Mouse (Mus musculus) skeletal muscle tissue, adult 2 months (tissue): Measurements from ENCODE around the gene Spred3.
A peak's percentile ranks its signal among the peaks of the same experiment; 100 is the strongest.

Experiments used
- DNase-seq: peaks from one replicate; pipeline ENCODE4 v3.0.0-alpha.2; 2012; ENCODE audit warnings: low read depth, low spot score

Gene Spred3

DNA sequence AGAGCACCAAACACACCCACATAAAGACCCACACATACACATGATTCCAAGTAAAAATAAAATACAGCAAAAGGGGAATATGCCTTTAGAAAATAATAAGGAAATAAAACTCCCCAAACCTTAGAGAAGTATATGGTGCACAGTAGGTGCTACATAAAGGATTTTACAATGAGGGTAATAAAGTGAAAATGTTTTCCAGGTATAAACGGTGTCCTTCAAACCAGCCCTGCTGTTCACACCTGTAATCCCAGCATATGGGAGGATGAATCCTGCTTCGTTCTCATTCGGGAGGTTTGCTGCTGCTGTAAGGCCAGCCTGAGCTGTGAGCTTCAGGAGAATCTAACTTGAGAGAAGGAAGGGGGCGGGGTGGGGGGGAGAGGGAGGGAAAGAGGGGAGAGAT, 36.0 kb downstream of the Spred3 start:
- DNase-seq = no peak

DNA sequence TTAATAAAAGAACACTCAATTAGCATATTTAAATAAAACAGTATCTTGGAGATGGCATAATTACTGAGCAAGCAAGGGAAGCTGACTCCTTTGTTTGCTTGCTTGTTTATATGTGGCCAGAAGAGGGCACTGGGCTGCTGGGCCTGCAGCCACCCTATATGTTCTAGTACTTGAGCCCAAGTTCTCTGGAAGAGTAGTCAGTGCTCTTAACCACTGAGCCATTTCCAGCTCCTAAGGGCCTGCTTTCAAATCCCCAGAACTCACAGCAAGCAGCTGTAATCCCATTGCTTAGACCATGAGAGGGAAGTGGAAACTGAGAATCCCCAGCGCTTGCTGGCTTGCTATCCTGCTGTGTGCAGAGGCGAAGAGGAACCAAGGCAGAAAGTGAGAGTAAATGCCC, 41.5 kb downstream of the Spred3 start:
- DNase-seq = no peak

- peak; percentile 86 for DNase-seq
These were observed 43.9 kb downstream of the Spred3 start for GRCm38 (mm10) chr7:29126173-29126915.

GRCm38 (mm10) chr7:29124970-29125369, 45.2 kb downstream of the Spred3 start, which contains the start of gene Ryr1:
Gene Ryr1 (minus strand): TSS chr7:29125179.
- peak; percentile 92 for DNase-seq

GRCm38 (mm10) chr7:29123531-29124358, 46.5 kb downstream of the Spred3 start:
- peak; percentile 99 for DNase-seq

DNA sequence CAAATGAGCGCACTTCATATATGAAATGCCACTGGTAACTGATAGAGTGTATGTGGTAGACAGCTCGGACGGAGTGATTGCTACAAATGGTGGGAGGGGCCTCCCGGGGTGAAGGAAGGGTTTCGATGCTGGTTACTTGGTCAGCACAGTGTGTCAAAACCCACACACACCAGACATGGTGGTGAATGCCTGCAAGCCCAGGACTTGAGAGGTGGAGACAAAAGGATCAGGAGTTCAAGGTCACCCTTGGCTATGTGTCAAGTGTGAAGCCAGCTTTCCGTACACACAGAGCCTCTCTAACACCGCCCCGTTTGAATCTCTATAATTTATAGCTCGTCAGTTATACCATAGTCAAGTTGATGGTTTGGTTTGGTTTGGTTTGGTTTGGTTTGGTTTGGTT, 47.4 kb downstream of the Spred3 start:
- DNase-seq = peak; percentile 60

DNA sequence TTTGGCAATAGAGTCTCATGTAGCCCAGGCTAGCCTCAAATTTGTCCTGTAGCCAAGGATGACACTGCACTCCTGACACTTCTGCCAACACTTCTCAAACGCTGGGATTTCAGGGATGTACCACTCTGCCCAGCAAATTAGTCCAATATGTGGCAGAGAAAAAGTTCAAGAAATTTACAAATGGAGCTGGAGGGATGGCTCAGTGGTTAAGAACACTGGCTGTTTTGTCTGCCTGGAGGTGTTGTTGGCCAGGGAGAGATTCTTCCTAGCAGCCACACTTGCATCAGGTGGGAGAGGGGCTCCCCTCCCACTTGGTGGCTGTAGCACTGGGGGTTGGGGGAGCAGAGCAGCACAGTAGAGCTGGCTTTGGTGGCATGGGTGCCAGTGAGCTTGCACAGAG, 50.7 kb downstream of the Spred3 start:
- DNase-seq = no peak

- DNase-seq = no peak
These were observed 51.9 kb downstream of the Spred3 start for GRCm38 (mm10) chr7:29118142-29118851.

DNA sequence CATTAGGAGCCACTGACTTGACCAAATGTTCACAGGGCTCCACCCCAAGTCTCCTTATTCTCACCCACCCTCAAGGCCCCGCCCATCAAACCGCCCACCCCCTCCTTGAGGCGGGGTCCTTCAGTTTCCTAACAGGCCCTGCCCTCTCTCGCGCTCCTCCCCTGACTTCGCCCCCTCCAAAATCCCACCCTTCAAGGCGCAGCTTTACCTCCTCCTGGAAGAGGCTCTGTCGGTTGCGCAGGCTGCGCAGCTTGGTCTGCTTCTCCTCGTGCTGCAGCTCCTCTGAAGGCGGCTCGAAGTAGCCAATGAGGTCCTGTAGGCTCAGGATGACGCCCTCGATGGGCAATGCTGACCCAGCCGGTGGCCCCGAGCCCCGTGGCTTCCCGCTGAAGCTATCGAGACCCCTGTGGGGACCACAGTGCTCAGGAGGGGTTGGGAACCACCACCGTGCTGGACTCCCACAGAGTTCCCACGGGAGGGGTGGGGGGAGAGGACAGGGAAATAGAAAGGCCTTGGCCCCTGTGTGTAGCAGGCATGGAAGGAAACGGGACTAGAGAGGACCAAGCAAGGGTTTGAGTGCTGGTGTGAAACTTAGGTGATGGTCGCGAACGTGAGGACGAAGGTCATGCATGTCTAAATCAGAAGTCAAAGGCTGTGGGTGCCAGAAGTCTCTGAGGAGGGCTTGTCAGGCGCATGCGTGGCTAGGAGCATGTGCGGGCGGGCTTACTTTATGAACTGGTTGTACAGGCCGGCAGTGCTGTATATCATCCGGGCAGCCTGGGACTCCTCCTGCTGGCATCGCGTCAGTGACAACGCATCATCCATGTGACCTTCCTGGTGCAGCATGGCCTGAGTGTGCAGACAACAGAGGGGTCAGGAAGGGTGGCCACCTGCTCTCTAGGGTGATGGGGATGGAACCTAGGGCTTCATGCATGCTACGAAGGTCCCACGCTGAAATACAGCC, 60.9 kb downstream of the Spred3 start:
- no peak for DNase-seq
